Mouse (Mus musculus) olfactory bulb, adult 2 months (tissue): ENCODE data around the gene Lmo7. TPM values are rescaled to one million over a fixed set of nuclear protein-coding genes. Genes with fewer than 3 reads are reported as not detected.

Source experiments
- H3K27ac ChIP-seq: fragments of 200-500 bp; 2 replicates; pipeline ENCODE4 v1.5.1; 2012; ENCODE audit warnings: low read depth, low read length; ENCODE audit not compliant: insufficient read depth
- H3K4me1 ChIP-seq: fragments of 200-500 bp; 2 replicates; pipeline ENCODE4 v1.6.1; 2012; ENCODE audit warnings: low read length; ENCODE audit not compliant: control insufficient read depth, insufficient read depth
- H3K4me3 ChIP-seq: fragments of 200-500 bp; 2 replicates; pipeline ENCODE4 v1.5.1; 2012; ENCODE audit warnings: mild to moderate bottlenecking, low read depth, low read length, moderate library complexity; ENCODE audit not compliant: insufficient read depth
- CTCF ChIP-seq: fragments of 200-500 bp; IDR thresholded peaks from 2 replicates; pipeline ENCODE4 v1.5.1; 2012; ENCODE audit warnings: low read depth, mild to moderate bottlenecking, low read length, moderate library complexity; ENCODE audit not compliant: insufficient read depth
- POLR2A ChIP-seq: fragments of 200-500 bp; IDR thresholded peaks from 2 replicates; pipeline ENCODE4 v1.6.1; 2012; ENCODE audit warnings: mild to moderate bottlenecking, low read depth, low read length, moderate library complexity; ENCODE audit not compliant: insufficient read depth
- WGBS: fragments of 180-500 bp; shearing (Covaris S2); methylation state at CpG from one replicate; pipeline ENCODE4 v1.1.7; 2018; 5-methylcytosine and 5-hydroxymethylcytosine counted together
- polyA plus RNA-seq: library from polyadenylated mRNA; stranded (reverse); fragments of >200 nt; gene quantifications from 2 replicates; pipeline ENCODE4 v1.2.4, GENCODE M21; 2012; ENCODE audit warnings: low replicate concordance; ENCODE audit not compliant: missing spikeins, insufficient read depth, insufficient read length

Lmo7 gene
- polyA plus RNA-seq, 1 experiment, result not detected

GRCm38 (mm10) chr14:101774631-101775030 lies 44.9 kb downstream of the Lmo7 start:
- 61% methylated on average over 4 of the region's 4 CpGs for WGBS
- Histone ChIP-seq H3K4me3 (no peak overlapping the region), H3K27ac (no peak overlapping the region), H3K4me1 (no peaks in the 10 kb centered on the region)
- no peak for TF ChIP-seq POLR2A
- TF ChIP-seq CTCF, result no peak

- no peak overlapping the region for H3K27ac ChIP-seq
- 57% methylated on average over 4 of the region's 4 CpGs for WGBS
- no peaks in the 10 kb centered on the region for H3K4me1 ChIP-seq
- no peak for TF ChIP-seq CTCF
- TF ChIP-seq POLR2A, result no peak
- H3K4me3 ChIP-seq, result no peak overlapping the region
Observed at GRCm38 (mm10) chr14:101776296-101777128, 46.8 kb downstream of the Lmo7 start.

- Histone ChIP-seq H3K4me3 (no peak overlapping the region), H3K27ac (no peak overlapping the region), H3K4me1 (no peaks in the 10 kb centered on the region)
- 68% methylated on average over 3 of the region's 3 CpGs for WGBS
- TF ChIP-seq CTCF (no peak), POLR2A (no peak)
Observed at GRCm38 (mm10) chr14:101777129-101777493, 47.4 kb downstream of the Lmo7 start.

GRCm38 (mm10) chr14:101778426-101778825 lies 48.7 kb downstream of the Lmo7 start:
- Histone ChIP-seq H3K4me3 (no peak overlapping the region), H3K27ac (no peak overlapping the region), H3K4me1 (no peaks in the 10 kb centered on the region)
- WGBS, result 96% methylated on average over 3 of the region's 3 CpGs
- TF ChIP-seq POLR2A (no peak), CTCF (no peak)

- Histone ChIP-seq H3K4me1 (no peaks in the 10 kb centered on the region), H3K27ac (no peak overlapping the region), H3K4me3 (no peak overlapping the region)
- no peak for TF ChIP-seq CTCF
- TF ChIP-seq POLR2A, result no peak
- 84% methylated on average over 10 of the region's 10 CpGs for WGBS
Observed at GRCm38 (mm10) chr14:101780016-101780415, 50.3 kb downstream of the Lmo7 start.

- no peak for TF ChIP-seq POLR2A
- no peak for TF ChIP-seq CTCF
Observed at GRCm38 (mm10) chr14:101781219-101781618, 51.5 kb downstream of the Lmo7 start.

GRCm38 (mm10) chr14:101781943-101782510 lies 52.3 kb downstream of the Lmo7 start:
- Histone ChIP-seq H3K4me3 (no peak overlapping the region), H3K27ac (no peak overlapping the region), H3K4me1 (no peaks in the 10 kb centered on the region)
- WGBS, result 18% methylated on average over 3 of the region's 3 CpGs
- TF ChIP-seq CTCF, result no peak
- TF ChIP-seq POLR2A, result no peak

More at GRCm38 (mm10) chr14:101781219-101781618, 51.5 kb downstream of the Lmo7 start:
- 91% methylated on average over 11 of the region's 11 CpGs for WGBS
- H3K4me3 ChIP-seq, result no peak overlapping the region
- H3K4me1 ChIP-seq, result no peaks in the 10 kb centered on the region
- no peak overlapping the region for H3K27ac ChIP-seq

GRCm38 (mm10) chr14:101784315-101784945 lies 54.7 kb downstream of the Lmo7 start:
- 95% methylated on average over 3 of the region's 3 CpGs for WGBS
- TF ChIP-seq POLR2A, result no peak
- no peak for TF ChIP-seq CTCF
- Histone ChIP-seq H3K4me1 (peaks cover 2% of the 10 kb centered on the region; the same call in 1 of the 2 replicates), H3K4me3 (no peak overlapping the region), H3K27ac (no peak overlapping the region)

GRCm38 (mm10) chr14:101787903-101788302 lies 58.1 kb downstream of the Lmo7 start:
- 38% methylated on average over 5 of the region's 5 CpGs for WGBS
- H3K4me3 ChIP-seq, result no peak overlapping the region
- H3K27ac ChIP-seq, result no peak overlapping the region
- H3K4me1 ChIP-seq, result peaks cover 2% of the 10 kb centered on the region; the same call in 1 of the 2 replicates
- no peak for TF ChIP-seq CTCF
- no peak for TF ChIP-seq POLR2A

GRCm38 (mm10) chr14:101788475-101788874 lies 58.7 kb downstream of the Lmo7 start:
- no peak overlapping the region for H3K27ac ChIP-seq
- H3K4me3 ChIP-seq, result no peak overlapping the region
- no peak for TF ChIP-seq CTCF
- TF ChIP-seq POLR2A, result no peak
- peaks cover 2% of the 10 kb centered on the region; the same call in 1 of the 2 replicates for H3K4me1 ChIP-seq
- WGBS, result 75% methylated on average over 6 of the region's 6 CpGs
